Mouse (Mus musculus): ENCODE measurements around the gene Mmp24.

DNA sequence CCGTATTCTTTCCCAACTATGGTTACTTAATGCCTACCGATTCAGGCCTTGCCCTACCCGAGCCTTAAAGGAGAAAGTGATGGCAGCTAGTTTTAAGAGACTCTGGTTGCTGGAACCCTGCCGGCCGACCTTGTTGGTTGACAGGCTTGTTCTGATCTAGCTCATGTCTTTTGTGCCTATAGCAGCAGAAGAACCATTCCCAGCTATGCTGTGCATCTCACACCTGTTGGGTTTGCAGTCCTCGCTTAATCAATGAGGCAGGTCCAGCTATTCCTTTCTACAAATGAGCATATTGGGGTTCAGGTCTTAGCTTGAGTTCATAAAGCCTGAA lies 30.7 kb downstream of the Mmp24 start:
- TF ChIP-seq POLR2A (IDR thresholded peaks at IDR 0.05; ENCODE audit: low read depth, low read length), result no peak
- TF ChIP-seq CTCF (conservative IDR thresholded peaks at IDR 0.05; ENCODE audit: insufficient read depth, insufficient read length, low read depth, low read length), result no peak
